Mouse (Mus musculus): Measurements from ENCODE around the gene Arhgef3. TPM values are rescaled to one million over a fixed set of nuclear protein-coding genes. Genes with fewer than 3 reads are reported as not detected.
A peak's percentile ranks its signal among the peaks of the same experiment; 100 is the strongest.
"Not testable (repeated sequence)": the region's sequence is repeated elsewhere in the genome, so short reads cannot be mapped to it uniquely, and the experiment has no call there.

The Arhgef3 gene
- polyA plus RNA-seq, 1 experiment from 2014 or later: 15.6 TPM

DNA sequence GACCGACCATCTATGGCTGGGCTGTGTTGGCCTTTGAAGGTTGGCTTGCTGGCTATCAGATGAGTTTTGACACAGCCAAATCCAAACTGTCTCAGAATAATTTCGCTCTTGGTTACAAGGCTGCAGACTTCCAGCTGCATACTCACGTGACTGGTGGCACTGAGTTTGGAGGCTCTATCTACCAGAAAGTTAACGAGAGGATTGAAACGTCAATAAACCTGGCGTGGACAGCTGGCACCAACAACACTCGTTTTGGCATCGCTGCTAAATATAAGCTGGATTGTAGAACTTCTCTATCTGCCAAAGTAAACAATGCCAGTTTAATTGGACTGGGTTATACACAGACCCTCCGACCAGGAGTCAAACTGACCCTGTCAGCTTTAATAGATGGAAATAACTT is 96.1 kb downstream of the Arhgef3 start:
- not testable (repeated sequence) for H3K4me2 ChIP-seq (ENCODE audit: low read length); ATAC-seq (replicated peaks; ENCODE audit: low FRiP score, low TSS enrichment, low read depth); H3K9ac ChIP-seq (ENCODE audit: low read length); H3K27me3 ChIP-seq (replicated peaks; ENCODE audit: control insufficient read depth, insufficient read depth, low read length); H3K36me3 ChIP-seq (ENCODE audit: control insufficient read depth, insufficient read depth, low read length); H3K4me3 ChIP-seq (ENCODE audit: low read depth, low read length); H3K9me3 ChIP-seq (ENCODE audit: control insufficient read depth, low read length); DNase-seq (ENCODE audit: low spot score); H3K4me1 ChIP-seq (replicated peaks; ENCODE audit: control insufficient read depth, insufficient read depth, low read length); H3K27ac ChIP-seq (ENCODE audit: low read depth)
- WGBS: 59% methylated on average over 9 of the region's 9 CpGs

DNA sequence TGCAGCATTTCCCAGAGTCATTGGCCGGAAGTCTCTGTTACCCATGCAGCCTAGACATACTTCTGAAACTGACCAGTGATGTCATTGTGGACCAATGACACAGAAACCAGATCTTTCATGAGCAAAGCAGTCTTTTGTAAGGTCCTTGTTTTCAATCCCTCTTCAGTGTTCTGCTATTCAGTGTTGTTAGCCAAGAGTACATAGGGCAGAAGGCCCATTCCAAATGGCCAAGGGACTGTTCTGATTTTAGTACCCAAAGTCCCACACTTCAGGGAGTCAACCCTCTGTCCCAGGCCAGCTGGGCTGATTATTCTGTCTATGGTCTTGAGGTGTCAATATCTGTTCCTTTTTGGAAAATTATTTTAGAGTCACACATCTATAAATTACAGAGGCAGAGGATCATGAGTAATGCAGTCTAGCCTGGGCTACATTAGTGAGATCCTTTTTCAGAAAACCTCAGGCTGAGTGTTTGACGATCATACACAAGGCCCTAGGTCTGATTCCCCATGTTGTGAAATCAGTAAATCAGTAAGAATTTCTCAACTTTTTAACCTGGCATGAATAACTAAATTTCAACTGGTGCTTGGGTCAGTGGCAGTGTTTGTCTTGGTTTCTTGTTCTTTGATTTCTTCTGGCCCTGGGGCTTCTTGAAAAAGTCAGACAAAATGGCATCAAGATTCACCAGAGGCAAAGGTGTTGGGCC is 97.2 kb downstream of the Arhgef3 start:
- WGBS: 96% methylated on average over 2 of the region's 2 CpGs
- no peaks in the 10 kb centered on the region for H3K36me3 ChIP-seq (ENCODE audit: control insufficient read depth, insufficient read depth, low read length)
- no peak for ATAC-seq (replicated peaks; ENCODE audit: low FRiP score, low TSS enrichment, low read depth)
- 0 out of 2 replicates have a peak, but pooled peaks cover 3% of the 10 kb centered on the region for H3K4me1 ChIP-seq (replicated peaks; ENCODE audit: control insufficient read depth, insufficient read depth, low read length)
- no peak overlapping the region for H3K4me3 ChIP-seq (ENCODE audit: low read depth, low read length)
- DNase-seq (ENCODE audit: low spot score): no peak
- H3K9me3 ChIP-seq (ENCODE audit: control insufficient read depth, low read length): no peaks in the 10 kb centered on the region
- H3K9ac ChIP-seq (ENCODE audit: low read length): no peak overlapping the region
- H3K27ac ChIP-seq (ENCODE audit: low read depth): no peak overlapping the region
- H3K27me3 ChIP-seq (replicated peaks; ENCODE audit: control insufficient read depth, insufficient read depth, low read length): no peaks in the 10 kb centered on the region
- H3K4me2 ChIP-seq (ENCODE audit: low read length): no peak overlapping the region

DNA sequence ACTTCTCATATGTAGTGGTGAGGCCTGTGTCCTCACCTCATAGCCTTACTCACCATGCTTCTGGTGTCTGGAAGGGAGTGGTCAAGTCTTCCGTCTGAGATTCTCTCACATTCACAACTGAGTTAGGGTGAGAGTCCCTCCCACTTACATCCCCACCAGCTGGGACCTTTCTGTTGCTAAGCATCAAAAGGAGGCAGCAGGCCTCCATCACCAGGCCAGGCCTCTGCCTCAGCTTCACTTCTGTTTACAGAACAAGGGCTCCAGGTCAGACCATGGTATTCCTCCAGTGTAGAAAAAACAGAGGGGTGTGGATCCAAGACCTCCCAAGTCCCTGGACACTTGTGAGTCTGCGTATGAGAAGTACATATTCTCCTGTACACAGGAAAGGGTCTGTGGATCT is 99.5 kb downstream of the Arhgef3 start:
- whole genome bisulfite sequencing: 30% methylated on average over 2 of the region's 2 CpGs
- no peak for ATAC-seq (replicated peaks; ENCODE audit: low FRiP score, low TSS enrichment, low read depth)
- Histone ChIP-seq H3K27me3 (replicated peaks; ENCODE audit: control insufficient read depth, insufficient read depth, low read length) (no peaks in the 10 kb centered on the region), H3K4me3 (ENCODE audit: low read depth, low read length) (no peak overlapping the region), H3K4me1 (replicated peaks; ENCODE audit: control insufficient read depth, insufficient read depth, low read length) (0 out of 2 replicates have a peak, but pooled peaks cover 3% of the 10 kb centered on the region), H3K27ac (ENCODE audit: low read depth) (0 out of 2 replicates have a peak overlapping the region, but pooled peaks have one; percentile 7), H3K9ac (ENCODE audit: low read length) (no peak overlapping the region), H3K4me2 (ENCODE audit: low read length) (no peak overlapping the region), H3K9me3 (ENCODE audit: control insufficient read depth, low read length) (no peaks in the 10 kb centered on the region), H3K36me3 (ENCODE audit: control insufficient read depth, insufficient read depth, low read length) (no peaks in the 10 kb centered on the region)
- DNase-seq (ENCODE audit: low spot score): no peak

DNA sequence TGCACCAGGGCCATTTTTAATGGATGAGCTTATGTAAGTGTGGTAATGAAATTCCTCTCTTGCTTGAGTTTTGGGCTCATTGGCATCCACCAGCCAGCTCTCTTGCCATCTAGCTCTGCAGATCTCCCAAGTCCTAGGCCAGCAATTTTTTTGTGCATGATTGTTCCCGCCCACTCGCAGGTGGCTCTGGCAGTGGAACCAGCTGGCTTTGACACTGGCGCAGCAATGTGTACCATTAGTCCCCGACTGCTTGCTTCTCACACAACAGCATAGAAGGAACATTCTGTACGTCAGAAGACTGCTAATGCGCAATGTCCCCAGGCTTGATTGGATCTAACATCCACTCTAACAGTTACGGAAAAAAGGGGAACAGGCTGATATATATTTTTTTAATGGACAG is 105.0 kb downstream of the Arhgef3 start:
- no peak for ATAC-seq (replicated peaks; ENCODE audit: low FRiP score, low TSS enrichment, low read depth)
- DNase-seq (ENCODE audit: low spot score): no peak
- no peaks in the 10 kb centered on the region for H3K27me3 ChIP-seq (replicated peaks; ENCODE audit: control insufficient read depth, insufficient read depth, low read length)
- WGBS: 86% methylated on average over 7 of the region's 7 CpGs
- no peaks in the 10 kb centered on the region for H3K36me3 ChIP-seq (ENCODE audit: control insufficient read depth, insufficient read depth, low read length)
- no peak overlapping the region for H3K27ac ChIP-seq (ENCODE audit: low read depth)
- no peak overlapping the region for H3K4me2 ChIP-seq (ENCODE audit: low read length)
- H3K4me1 ChIP-seq (replicated peaks; ENCODE audit: control insufficient read depth, insufficient read depth, low read length): peaks cover 7% of the 10 kb centered on the region; the same call in 1 of the 2 replicates
- H3K9me3 ChIP-seq (ENCODE audit: control insufficient read depth, low read length): no peaks in the 10 kb centered on the region
- no peak overlapping the region for H3K9ac ChIP-seq (ENCODE audit: low read length)
- H3K4me3 ChIP-seq (ENCODE audit: low read depth, low read length): no peak overlapping the region

DNA sequence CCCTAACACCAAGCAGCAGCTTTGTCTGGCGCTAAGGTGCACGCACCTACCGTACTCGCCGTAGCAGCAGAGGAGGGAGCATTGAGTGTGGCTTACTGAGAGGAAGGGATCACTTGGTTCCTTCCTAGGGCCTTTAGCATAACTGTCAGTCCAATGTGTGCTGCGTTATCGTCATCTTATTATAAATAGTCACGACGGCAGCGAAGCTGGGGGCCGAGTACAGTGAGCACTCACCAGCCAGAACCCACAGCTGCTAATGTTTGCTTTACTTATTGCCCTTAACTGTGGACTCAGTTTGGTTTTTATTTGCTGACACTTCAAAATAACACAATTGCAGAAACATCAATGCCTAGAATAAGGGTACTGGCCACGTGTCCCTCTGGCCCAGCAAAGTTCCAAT is 105.6 kb downstream of the Arhgef3 start:
- Histone ChIP-seq H3K4me1 (replicated peaks; ENCODE audit: control insufficient read depth, insufficient read depth, low read length) (peaks cover 6% of the 10 kb centered on the region; the same call in 1 of the 2 replicates), H3K4me3 (ENCODE audit: low read depth, low read length) (no peak overlapping the region), H3K9me3 (ENCODE audit: control insufficient read depth, low read length) (no peaks in the 10 kb centered on the region), H3K9ac (ENCODE audit: low read length) (no peak overlapping the region), H3K4me2 (ENCODE audit: low read length) (no peak overlapping the region), H3K27ac (ENCODE audit: low read depth) (no peak overlapping the region), H3K27me3 (replicated peaks; ENCODE audit: control insufficient read depth, insufficient read depth, low read length) (no peaks in the 10 kb centered on the region), H3K36me3 (ENCODE audit: control insufficient read depth, insufficient read depth, low read length) (no peaks in the 10 kb centered on the region)
- no peak for ATAC-seq (replicated peaks; ENCODE audit: low FRiP score, low TSS enrichment, low read depth)
- no peak for DNase-seq (ENCODE audit: low spot score)
- WGBS: 57% methylated on average over 12 of the region's 12 CpGs

DNA sequence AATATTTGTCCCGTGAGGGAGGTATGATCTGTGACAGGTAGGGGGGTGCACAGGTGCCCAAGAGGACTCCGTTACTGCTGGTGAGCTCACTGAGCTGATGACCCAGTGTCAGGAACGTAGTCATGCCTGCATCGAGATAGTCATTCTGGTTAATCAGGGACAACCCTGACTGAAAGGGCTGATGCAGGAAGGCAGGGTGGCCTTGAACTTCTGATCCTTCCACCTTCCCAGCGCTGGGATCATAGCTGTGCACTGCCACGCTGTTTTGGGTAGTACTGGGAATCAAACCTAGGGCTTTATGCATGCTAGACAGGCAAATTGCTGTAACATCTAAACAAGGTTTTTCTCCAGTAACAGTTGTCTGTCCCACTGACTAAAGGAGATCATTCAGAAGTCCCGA is 109.9 kb downstream of the Arhgef3 start:
- 75% methylated on average over 7 of the region's 7 CpGs for WGBS
- H3K27ac ChIP-seq (ENCODE audit: low read depth): peak overlapping the region; percentile 34
- DNase-seq (ENCODE audit: low spot score) (no peak), ATAC-seq (replicated peaks; ENCODE audit: low FRiP score, low TSS enrichment, low read depth) (no peak)
- no peaks in the 10 kb centered on the region for H3K36me3 ChIP-seq (ENCODE audit: control insufficient read depth, insufficient read depth, low read length)
- no peak overlapping the region for H3K9ac ChIP-seq (ENCODE audit: low read length)
- H3K4me2 ChIP-seq (ENCODE audit: low read length): no peak overlapping the region
- no peak overlapping the region for H3K4me3 ChIP-seq (ENCODE audit: low read depth, low read length)
- no peaks in the 10 kb centered on the region for H3K27me3 ChIP-seq (replicated peaks; ENCODE audit: control insufficient read depth, insufficient read depth, low read length)
- peaks cover 13% of the 10 kb centered on the region for H3K4me1 ChIP-seq (replicated peaks; ENCODE audit: control insufficient read depth, insufficient read depth, low read length)
- H3K9me3 ChIP-seq (ENCODE audit: control insufficient read depth, low read length): no peaks in the 10 kb centered on the region

DNA sequence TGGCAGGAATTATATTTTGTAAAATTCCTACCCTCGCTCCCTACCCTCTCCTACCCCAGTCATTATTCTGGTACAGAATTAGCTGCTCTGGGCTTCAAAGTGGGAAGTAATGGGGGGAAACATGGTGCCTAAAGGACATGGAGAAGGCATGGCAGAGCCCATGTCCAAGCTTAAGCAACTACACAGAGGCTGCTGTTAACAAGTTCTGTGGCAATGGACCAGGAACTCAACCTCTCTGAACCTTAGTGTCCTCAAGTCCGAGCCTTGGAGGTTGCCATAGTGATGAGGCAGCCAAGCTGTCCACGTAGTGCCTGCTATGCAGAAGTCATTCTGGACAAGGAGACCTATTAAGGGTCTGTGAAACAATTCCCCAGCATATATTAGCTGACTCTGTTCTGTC is 111.6 kb downstream of the Arhgef3 start:
- H3K27me3 ChIP-seq (replicated peaks; ENCODE audit: control insufficient read depth, insufficient read depth, low read length): no peaks in the 10 kb centered on the region
- no peak overlapping the region for H3K27ac ChIP-seq (ENCODE audit: low read depth)
- H3K4me2 ChIP-seq (ENCODE audit: low read length): no peak overlapping the region
- no peaks in the 10 kb centered on the region for H3K9me3 ChIP-seq (ENCODE audit: control insufficient read depth, low read length)
- peaks cover 29% of the 10 kb centered on the region for H3K4me1 ChIP-seq (replicated peaks; ENCODE audit: control insufficient read depth, insufficient read depth, low read length)
- DNase-seq (ENCODE audit: low spot score): no peak
- H3K9ac ChIP-seq (ENCODE audit: low read length): no peak overlapping the region
- H3K36me3 ChIP-seq (ENCODE audit: control insufficient read depth, insufficient read depth, low read length): no peaks in the 10 kb centered on the region
- no peak overlapping the region for H3K4me3 ChIP-seq (ENCODE audit: low read depth, low read length)
- 64% methylated on average over 3 of the region's 3 CpGs for WGBS
- ATAC-seq (replicated peaks; ENCODE audit: low FRiP score, low TSS enrichment, low read depth): no peak

DNA sequence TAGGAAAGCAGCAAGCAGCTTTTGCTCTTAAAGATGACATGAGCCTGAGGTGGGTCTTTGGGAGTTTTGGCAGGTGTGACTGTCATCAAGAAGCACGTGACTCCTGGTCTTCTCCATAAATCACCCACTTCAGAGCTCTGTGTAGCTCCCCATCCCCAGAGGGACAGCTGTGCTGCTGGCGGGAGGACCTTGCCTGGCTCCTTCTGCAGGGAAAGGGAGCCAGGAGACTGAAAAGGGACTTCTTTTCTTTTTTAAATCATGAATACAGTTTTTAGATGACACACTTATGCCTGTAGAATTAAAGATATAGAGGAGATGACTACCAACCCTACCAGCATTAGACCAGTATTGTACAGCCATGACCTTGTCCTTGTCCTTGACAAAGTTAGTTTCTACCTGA is 113.6 kb downstream of the Arhgef3 start:
- H3K9ac ChIP-seq (ENCODE audit: low read length): no peak overlapping the region
- ATAC-seq (replicated peaks; ENCODE audit: low FRiP score, low TSS enrichment, low read depth): no peak
- no peak overlapping the region for H3K27ac ChIP-seq (ENCODE audit: low read depth)
- H3K4me2 ChIP-seq (ENCODE audit: low read length): no peak overlapping the region
- no peaks in the 10 kb centered on the region for H3K9me3 ChIP-seq (ENCODE audit: control insufficient read depth, low read length)
- no peak overlapping the region for H3K4me3 ChIP-seq (ENCODE audit: low read depth, low read length)
- WGBS: 36% methylated on average over 2 of the region's 2 CpGs
- H3K27me3 ChIP-seq (replicated peaks; ENCODE audit: control insufficient read depth, insufficient read depth, low read length): no peaks in the 10 kb centered on the region
- H3K4me1 ChIP-seq (replicated peaks; ENCODE audit: control insufficient read depth, insufficient read depth, low read length): peaks cover 29% of the 10 kb centered on the region
- DNase-seq (ENCODE audit: low spot score): no peak
- H3K36me3 ChIP-seq (ENCODE audit: control insufficient read depth, insufficient read depth, low read length): no peaks in the 10 kb centered on the region

DNA sequence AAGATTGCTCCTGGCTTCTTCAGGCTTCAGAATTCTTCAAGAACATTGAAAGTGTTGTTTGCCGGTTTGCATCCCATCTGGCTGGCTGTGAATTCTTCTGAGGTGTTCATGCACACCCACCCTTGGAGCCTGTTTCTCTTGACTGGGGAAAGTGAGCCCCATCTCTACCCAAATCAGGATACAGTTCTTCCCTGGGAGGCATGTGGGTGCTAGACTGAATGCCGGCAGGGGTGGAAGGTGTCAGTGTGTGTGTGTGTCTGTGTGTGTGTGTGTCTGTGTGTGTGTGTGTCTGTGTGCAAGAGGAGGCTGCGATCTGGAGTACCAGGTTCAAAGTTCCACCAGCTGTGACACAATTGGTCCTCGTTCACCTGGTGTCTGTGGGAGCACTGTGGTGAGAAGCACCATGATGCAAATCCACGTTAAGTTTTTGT is 114.3 kb downstream of the Arhgef3 start:
- WGBS: 65% methylated on average over 5 of the region's 5 CpGs
- Histone ChIP-seq H3K4me3 (ENCODE audit: low read depth, low read length) (no peak overlapping the region), H3K9ac (ENCODE audit: low read length) (no peak overlapping the region), H3K4me1 (replicated peaks; ENCODE audit: control insufficient read depth, insufficient read depth, low read length) (peaks cover 29% of the 10 kb centered on the region), H3K27ac (ENCODE audit: low read depth) (no peak overlapping the region), H3K9me3 (ENCODE audit: control insufficient read depth, low read length) (no peaks in the 10 kb centered on the region), H3K27me3 (replicated peaks; ENCODE audit: control insufficient read depth, insufficient read depth, low read length) (no peaks in the 10 kb centered on the region), H3K36me3 (ENCODE audit: control insufficient read depth, insufficient read depth, low read length) (no peaks in the 10 kb centered on the region), H3K4me2 (ENCODE audit: low read length) (no peak overlapping the region)
- ATAC-seq (replicated peaks; ENCODE audit: low FRiP score, low TSS enrichment, low read depth): no peak
- DNase-seq (ENCODE audit: low spot score): no peak

Measured in intestine, embryonic 14.5 days (tissue).